ENCODE assay signal across 7 mouse cellular contexts in genomic region chr4:106839964-106840611, GRCm38 (mm10). TPM values are rescaled to one million over a fixed set of nuclear protein-coding genes. Genes with fewer than 3 reads are reported as not detected.
DNase-seq lines count a peak whose midpoint lies in the region; ATAC-seq lines count a peak whose summit lies in the region.

No protein-coding gene starts in this region.

- H3K9ac ChIP-seq in limb, embryonic 11.5 days (ENCODE audit: low read length): peak overlapping the region; percentile 57
- peak overlapping the region; percentile 81 for H3K9ac ChIP-seq in midbrain, embryonic 14.5 days (replicated peaks; ENCODE audit: low read length)

- peak; percentile 43 for ATAC-seq in granulocyte monocyte progenitor cell, adult 5-6 weeks (replicated peaks; ENCODE audit: poor library complexity, severe bottlenecking)
- ATAC-seq in limb, embryonic 11.5 days (ENCODE audit: insufficient number of reproducible peaks, low FRiP score, low TSS enrichment, low read depth): peak; percentile 45
- ATAC-seq in midbrain, embryonic 14.5 days (ENCODE audit: low FRiP score, low TSS enrichment): peak; percentile 79

- under 1% methylated on average over 36 of the region's 51 CpGs for WGBS in limb, embryonic 11.5 days
- WGBS in midbrain, embryonic 14.5 days: under 1% methylated on average over 41 of the region's 51 CpGs

- peak overlapping the region; percentile 74 for H3K4me2 ChIP-seq in limb, embryonic 11.5 days (ENCODE audit: low read depth, severe bottlenecking)
- H3K4me2 ChIP-seq in midbrain, embryonic 14.5 days (ENCODE audit: low read length): peak overlapping the region; percentile 100

- no peaks in the 10 kb centered on the region for H3K27me3 ChIP-seq in limb, embryonic 11.5 days (ENCODE audit: control insufficient read depth, insufficient read depth, low read length)
- no peaks in the 10 kb centered on the region for H3K27me3 ChIP-seq in midbrain, embryonic 14.5 days (ENCODE audit: control insufficient read depth, insufficient read depth, low read length)

- no peaks in the 10 kb centered on the region for H3K36me3 ChIP-seq in limb, embryonic 11.5 days (ENCODE audit: control insufficient read depth, insufficient read depth, low read length)
- no peaks in the 10 kb centered on the region for H3K36me3 ChIP-seq in midbrain, embryonic 14.5 days (ENCODE audit: control insufficient read depth, insufficient read depth, low read length)

- H3K27ac ChIP-seq in limb, embryonic 11.5 days (replicated peaks; ENCODE audit: low read depth, low read length): peak overlapping the region; percentile 94
- H3K27ac ChIP-seq in midbrain, embryonic 14.5 days (replicated peaks; ENCODE audit: low read depth, low read length): peak overlapping the region; percentile 100

- peak overlapping the region; percentile 44 for H3K4me3 ChIP-seq in limb, embryonic 11.5 days (ENCODE audit: low read depth, low read length)
- peak overlapping the region; percentile 52 for H3K4me3 ChIP-seq in midbrain, embryonic 14.5 days (replicated peaks; ENCODE audit: low read depth, low read length)

- no peaks in the 10 kb centered on the region for H3K9me3 ChIP-seq in limb, embryonic 11.5 days (ENCODE audit: control insufficient read depth, low read length)
- H3K9me3 ChIP-seq in midbrain, embryonic 14.5 days (ENCODE audit: control insufficient read depth, low read length): no peaks in the 10 kb centered on the region

- peak; percentile 94 for DNase-seq in adrenal gland, adult 2 months
- peak; percentile 95 for DNase-seq in embryo, embryonic 11 days
- DNase-seq in kidney, adult 18-20 months: peak; percentile 92
- DNase-seq in limb, embryonic 11.5 days (ENCODE audit: low spot score): peak; percentile 96
- DNase-seq in midbrain, embryonic 14.5 days: peak; percentile 97
- DNase-seq in spleen, adult 18-20 months: peak; percentile 76 to 83

- H3K4me1 ChIP-seq in limb, embryonic 11.5 days (ENCODE audit: control insufficient read depth, insufficient read depth, low read length): peaks cover 61% of the 10 kb centered on the region
- H3K4me1 ChIP-seq in midbrain, embryonic 14.5 days (ENCODE audit: control insufficient read depth, insufficient read depth, low read length): peaks cover 39% of the 10 kb centered on the region

RNA-seq across cellular contexts. Expression of gene Acot11, which starts 35.3 kb away (rescaled TPM):
- total RNA-seq in adrenal gland, adult 2 months (2021): 10 to 100 TPM; 46.7 to 84.2 TPM
- polyA plus RNA-seq in adrenal gland, adult 2 months (2012; rRNA removed): 21.2 and 23.2 TPM in 2 replicates
- 5.0 and 5.9 TPM in 2 replicates for total RNA-seq in granulocyte monocyte progenitor cell, adult 5-6 weeks (2014; fragmentation: Nextera tagmentation)
- 2.2 and 4.9 TPM in 2 replicates for total RNA-seq in granulocyte monocyte progenitor cell, adult 5-6 weeks (2017)
- polyA plus RNA-seq in limb, embryonic 11.5 days (2014; fragmentation: Nextera tagmentation; extraction: Ambion mirVana): 6.5 and 10.1 TPM in 2 replicates
- 0.78 and 1.3 TPM in 2 replicates for polyA plus RNA-seq in midbrain, embryonic 14.5 days (2014; fragmentation: Nextera tagmentation; extraction: Ambion mirVana)

Comparison
In these comparisons a context has a peak if more than half of its experiments do, and no peak if none do; other contexts are left out.
1. Peak in every context shown above with its lines: DNase-seq, ATAC-seq, H3K4me3 ChIP-seq and H3K27ac ChIP-seq.